Mouse (Mus musculus) liver, adult 2 months (tissue): Measurements from ENCODE around the gene Veph1. TPM values are rescaled to one million over a fixed set of nuclear protein-coding genes. Genes with fewer than 3 reads are reported as not detected.

Source experiments
- DNase-seq: peaks from one replicate; pipeline ENCODE4 v3.0.0-alpha.2; 2011; ENCODE audit warnings: low read depth, low spot score; ENCODE audit errors: extremely low read depth
- H3K27ac ChIP-seq: fragments of 200-500 bp; replicated peaks from 2 replicates; pipeline ENCODE4 v1.5.1; 2012; ENCODE audit warnings: low read depth, mild to moderate bottlenecking, control low read depth, inconsistent platforms, low read length; ENCODE audit not compliant: insufficient read depth
- H3K27me3 ChIP-seq: fragments of 200-500 bp; 2 replicates; pipeline ENCODE4 v1.6.1; 2012; ENCODE audit warnings: mild to moderate bottlenecking, moderate library complexity, low read length, inconsistent platforms; ENCODE audit not compliant: control insufficient read depth, insufficient read depth
- H3K36me3 ChIP-seq: fragments of 200-500 bp; 2 replicates; pipeline ENCODE4 v1.6.1; 2012; ENCODE audit warnings: low read length, inconsistent platforms; ENCODE audit not compliant: control insufficient read depth, insufficient read depth
- H3K4me1 ChIP-seq: fragments of 200-500 bp; 2 replicates; pipeline ENCODE4 v1.6.1; 2011; ENCODE audit warnings: low read length; ENCODE audit not compliant: control insufficient read depth, insufficient read depth
- H3K4me3 ChIP-seq: fragments of 200-500 bp; 2 replicates; pipeline ENCODE4 v1.5.1; 2011; ENCODE audit warnings: low read depth, mild to moderate bottlenecking, control low read depth, low read length, moderate library complexity; ENCODE audit not compliant: insufficient read depth
- H3K79me2 ChIP-seq: fragments of 200-500 bp; 2 replicates; pipeline ENCODE4 v1.6.1; 2012; ENCODE audit warnings: inconsistent platforms, mild to moderate bottlenecking, low read length, moderate library complexity; ENCODE audit not compliant: control insufficient read depth, insufficient read depth
- H3K9ac ChIP-seq: fragments of 200-500 bp; 2 replicates; pipeline ENCODE4 v1.6.1; 2012; ENCODE audit warnings: low read depth, mild to moderate bottlenecking, control low read depth, inconsistent platforms, low read length
- CTCF ChIP-seq: fragments of 200-500 bp; IDR thresholded peaks from 2 replicates; pipeline ENCODE4 v1.5.1; 2011; ENCODE audit warnings: low read depth, low read length, control low read depth
- POLR2A ChIP-seq: fragments of 200-500 bp; IDR thresholded peaks from 2 replicates; pipeline ENCODE4 v1.6.1; 2011; ENCODE audit warnings: low read length, control low read depth; ENCODE audit not compliant: insufficient read depth; ENCODE audit errors: extremely low read depth
- WGBS: fragments of 180-500 bp; shearing (Covaris S2); methylation state at CpG from one replicate; pipeline ENCODE4 v1.1.7; 2018; 5-methylcytosine and 5-hydroxymethylcytosine counted together
- polyA plus RNA-seq: library from polyadenylated mRNA; depleted of rRNA; stranded (reverse); fragments of >200 nt; gene quantifications from 2 replicates; pipeline ENCODE4 v1.2.3, GENCODE M21; 2012; rRNA removed
- total RNA-seq: library from RNA; depleted of rRNA; stranded (reverse); fragments of >200 nt; gene quantifications from 2 replicates; pipeline ENCODE4 v1.2.3, GENCODE M21; 2014; rRNA removed

The Veph1 gene
- total RNA-seq (0.27 and 0.28 TPM in 2 replicates), polyA plus RNA-seq (0.10 TPM in 1 of 2 replicates, not detected in the other)

DNA sequence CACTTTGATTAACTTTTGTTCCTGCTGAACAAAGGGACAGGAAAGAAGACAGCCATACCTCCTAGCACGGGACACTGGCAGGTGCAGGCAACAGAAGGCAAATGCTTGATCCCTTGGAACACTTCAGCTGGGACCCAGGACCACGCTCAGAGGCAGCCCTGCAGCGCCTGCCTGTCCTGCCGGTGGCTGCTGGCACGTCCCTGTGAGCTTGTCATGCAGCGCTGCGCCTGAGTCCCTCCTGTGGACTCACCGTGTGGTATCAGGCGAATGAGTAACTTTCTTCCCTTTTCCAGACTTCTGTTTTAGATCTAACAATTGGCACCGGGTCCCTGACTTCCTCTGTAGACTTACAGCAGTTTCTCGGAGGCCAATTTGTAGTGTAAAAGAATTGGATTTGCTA is at the start of gene Veph1:
TSS of gene Veph1 (minus strand) at position 293 of the 400 bp plus-strand sequence.
- TF ChIP-seq POLR2A (no peak), CTCF (no peak)
- Histone ChIP-seq H3K4me3 (no peak within 1 kb of the TSS), H3K27me3 (no peaks in the 10 kb centered on the region), H3K79me2 (no peaks in the 10 kb centered on the region), H3K9ac (no peak within 1 kb of the TSS), H3K36me3 (no peaks in the 10 kb centered on the region), H3K4me1 (no peaks in the 10 kb centered on the region; the same call in 1 of the 2 replicates), H3K27ac (no peak within 1 kb of the TSS)
- 30% methylated on average over 11 of the region's 11 CpGs for WGBS
- DNase-seq: no peak

GRCm38 (mm10) chr3:66340742-66341141 is 44.1 kb upstream of the Veph1 start:
- H3K9ac ChIP-seq: no peak overlapping the region
- no peak overlapping the region for H3K27ac ChIP-seq
- H3K27me3 ChIP-seq: no peaks in the 10 kb centered on the region
- 55% methylated on average over 2 of the region's 2 CpGs for WGBS
- TF ChIP-seq POLR2A (no peak), CTCF (no peak)
- H3K36me3 ChIP-seq: no peaks in the 10 kb centered on the region
- DNase-seq: no peak
- no peaks in the 10 kb centered on the region for H3K79me2 ChIP-seq
- H3K4me1 ChIP-seq: no peaks in the 10 kb centered on the region
- no peak overlapping the region for H3K4me3 ChIP-seq

DNA sequence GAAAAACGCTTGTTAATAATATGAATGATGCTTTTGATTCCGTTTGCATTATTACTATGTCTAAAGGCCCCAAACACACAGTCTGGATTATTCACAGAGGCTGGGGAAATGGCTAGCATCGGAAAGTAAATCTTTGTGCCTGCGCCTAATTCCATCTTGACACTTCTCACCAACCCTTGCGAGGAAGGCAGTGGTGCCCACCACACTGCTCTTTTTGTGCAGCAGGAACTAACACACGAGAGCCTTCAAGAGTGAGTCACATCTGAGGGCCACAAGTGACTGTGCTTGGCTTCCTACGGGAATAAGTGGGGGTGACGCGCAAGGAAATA is 35.7 kb upstream of the Veph1 start:
- H3K4me3 ChIP-seq: no peak overlapping the region
- WGBS: 86% methylated on average over 9 of the region's 9 CpGs
- no peak for DNase-seq
- H3K27ac ChIP-seq: no peak overlapping the region
- no peaks in the 10 kb centered on the region for H3K79me2 ChIP-seq
- no peak overlapping the region for H3K9ac ChIP-seq
- H3K36me3 ChIP-seq: no peaks in the 10 kb centered on the region
- H3K27me3 ChIP-seq: no peaks in the 10 kb centered on the region
- no peaks in the 10 kb centered on the region for H3K4me1 ChIP-seq
- TF ChIP-seq CTCF: no peak
- TF ChIP-seq POLR2A: no peak

- no peaks in the 10 kb centered on the region for H3K79me2 ChIP-seq
- peak; percentile 57 for DNase-seq
- no peaks in the 10 kb centered on the region for H3K4me1 ChIP-seq
- no peak overlapping the region for H3K9ac ChIP-seq
- no peaks in the 10 kb centered on the region for H3K36me3 ChIP-seq
- WGBS: 55% methylated on average over 12 of the region's 12 CpGs
- H3K27me3 ChIP-seq: no peaks in the 10 kb centered on the region
- TF ChIP-seq CTCF: peak; percentile 52
- no peak for TF ChIP-seq POLR2A
- no peak overlapping the region for H3K4me3 ChIP-seq
- H3K27ac ChIP-seq: no peak overlapping the region
Measured at GRCm38 (mm10) chr3:66331592-66332400, 35.2 kb upstream of the Veph1 start.

GRCm38 (mm10) chr3:66330896-66331579 is 34.4 kb upstream of the Veph1 start:
- Histone ChIP-seq H3K4me3 (no peak overlapping the region), H3K79me2 (no peaks in the 10 kb centered on the region), H3K27me3 (no peaks in the 10 kb centered on the region), H3K9ac (no peak overlapping the region), H3K36me3 (no peaks in the 10 kb centered on the region), H3K27ac (no peak overlapping the region), H3K4me1 (no peaks in the 10 kb centered on the region)
- no peak for DNase-seq
- 80% methylated on average over 15 of the region's 15 CpGs for WGBS
- TF ChIP-seq CTCF (no peak), POLR2A (no peak)
